Mouse (Mus musculus) heart, adult 2 months (tissue): ENCODE data around the gene Alg1. TPM values are rescaled to one million over a fixed set of nuclear protein-coding genes. Genes with fewer than 3 reads are reported as not detected.

Experiments used
- DNase-seq, 2 experiments: peaks; one replicate each; pipeline ENCODE4 v3.0.0; 2021
- H3K27ac ChIP-seq: fragments of 200-600 bp; 2 replicates; pipeline ENCODE4 v1.8.1; 2022
- H3K27me3 ChIP-seq: fragments of 200-500 bp; 2 replicates; pipeline ENCODE4 v1.6.1; 2012; ENCODE audit warnings: mild to moderate bottlenecking, low read length, inconsistent platforms, mixed read lengths; ENCODE audit not compliant: control insufficient read depth, insufficient read depth
- H3K36me3 ChIP-seq: fragments of 200-500 bp; 2 replicates; pipeline ENCODE4 v1.6.1; 2012; ENCODE audit warnings: low read length, inconsistent platforms; ENCODE audit not compliant: control insufficient read depth, insufficient read depth
- H3K4me1 ChIP-seq: fragments of 200-500 bp; 2 replicates; pipeline ENCODE4 v1.6.1; 2011; ENCODE audit warnings: low read length; ENCODE audit not compliant: control insufficient read depth, insufficient read depth
- H3K4me3 ChIP-seq: fragments of 200-600 bp; 2 replicates; pipeline ENCODE4 v1.8.1; 2022
- H3K79me2 ChIP-seq: fragments of 200-500 bp; replicated peaks from 2 replicates; pipeline ENCODE4 v1.6.1; 2012; ENCODE audit warnings: mild to moderate bottlenecking, inconsistent platforms, low read length, moderate library complexity, mixed read lengths; ENCODE audit not compliant: control insufficient read depth, insufficient read depth
- H3K9ac ChIP-seq: fragments of 200-500 bp; 2 replicates; pipeline ENCODE4 v1.6.1; 2012; ENCODE audit warnings: low read depth, mild to moderate bottlenecking, control low read depth, inconsistent platforms, low read length, mixed read lengths
- CTCF ChIP-seq: fragments of 200-600 bp; IDR thresholded peaks from 2 replicates; pipeline ENCODE4 v1.8.1; 2022; ENCODE audit warnings: antibody characterized with exemption, mild to moderate bottlenecking, moderate library complexity
- EP300 ChIP-seq: fragments of 200-500 bp; IDR thresholded peaks from 2 replicates; pipeline ENCODE4 v1.6.1; 2011; ENCODE audit warnings: low read depth, low read length, control low read depth; ENCODE audit not compliant: insufficient read depth
- POLR2A ChIP-seq: fragments of 200-500 bp; IDR thresholded peaks from 2 replicates; pipeline ENCODE4 v1.6.1; 2011; ENCODE audit warnings: mild to moderate bottlenecking, low read depth, low read length, control low read depth; ENCODE audit not compliant: insufficient read depth
- WGBS: fragments of 180-500 bp; shearing (Covaris S2); methylation state at CpG from one replicate; pipeline ENCODE4 v1.1.7; 2018; 5-methylcytosine and 5-hydroxymethylcytosine counted together
- intact Hi-C: fragments of 180-260 bp; cut with DNase I; formaldehyde crosslinking; loops from one replicate; pipeline ENCODE4 v1.15.1; 2025
- polyA plus RNA-seq: library from polyadenylated mRNA; depleted of rRNA; stranded (reverse); fragments of >200 nt; gene quantifications from 2 replicates; pipeline ENCODE4 v1.2.3, GENCODE M21; 2012
- total RNA-seq, 2 experiments: library from RNA; stranded (reverse); gene quantifications; 2 replicates each; pipeline ENCODE4 v1.2.3; 2021

Gene Alg1
- total and polyA plus RNA-seq, 3 experiments = 12.0 to 34.0 (median 12.5) TPM

- intact Hi-C loops = loop anchor here (1.0 kb wide), 1 partner anchor 42 kb away; no protein-coding TSS in a partner anchor
- WGBS = 25% methylated on average over 7 of the region's 7 CpGs
- H3K36me3 ChIP-seq = no peaks in the 10 kb centered on the region
These were observed 11.0 kb downstream of the Alg1 start for GRCm38 (mm10) chr16:5244411-5244810.

DNA sequence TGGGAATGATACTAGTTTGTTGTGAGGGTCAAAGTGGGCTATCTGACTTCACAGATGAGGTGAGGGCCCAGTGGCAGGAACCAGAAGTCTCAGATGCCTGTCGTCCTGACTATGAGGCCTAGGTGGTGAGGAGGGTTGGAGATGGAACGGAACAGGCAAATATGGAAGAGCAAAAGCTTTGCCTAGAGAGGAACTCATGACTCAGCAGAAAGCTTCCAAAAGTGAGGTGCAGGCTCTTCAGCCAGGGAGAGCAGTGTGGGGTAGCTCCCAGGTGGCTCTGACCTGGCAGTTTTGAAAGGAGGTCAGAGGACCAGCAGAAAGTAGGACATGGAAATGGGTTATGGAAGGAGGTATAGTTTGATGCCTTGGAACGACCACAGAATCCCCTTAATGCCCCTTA lies 17.5 kb downstream of the Alg1 start:
- Histone ChIP-seq H3K4me3 (no peak overlapping the region), H3K4me1 (peaks cover 2% of the 10 kb centered on the region), H3K79me2 (no peaks in the 10 kb centered on the region), H3K27ac (no peak overlapping the region), H3K9ac (no peak overlapping the region), H3K36me3 (no peaks in the 10 kb centered on the region), H3K27me3 (no peaks in the 10 kb centered on the region)
- WGBS = 88% methylated on average over 3 of the region's 3 CpGs
- no peak for TF ChIP-seq CTCF
- no peak for TF ChIP-seq EP300
- no peak for TF ChIP-seq POLR2A
- DNase-seq = no peak
- intact Hi-C loops = loop anchor here (10.0 kb wide), 1 partner anchor 1036 kb away; the partner anchor contains the start of gene Crebbp

More at GRCm38 (mm10) chr16:5244411-5244810, 11.0 kb downstream of the Alg1 start:
- Histone ChIP-seq H3K27ac (no peak overlapping the region), H3K4me3 (no peak overlapping the region), H3K4me1 (no peaks in the 10 kb centered on the region), H3K27me3 (no peaks in the 10 kb centered on the region), H3K79me2 (no peaks in the 10 kb centered on the region), H3K9ac (no peak overlapping the region)
- no peak for TF ChIP-seq EP300
- TF ChIP-seq POLR2A = no peak
- 0 out of 2 replicates have a peak, but pooled peaks have one; percentile 99 for TF ChIP-seq CTCF
- DNase-seq = peak; percentile 71 to 79

- WGBS = 89% methylated on average over 2 of the region's 2 CpGs
- intact Hi-C loops = loop anchor here (10.0 kb wide), 1 partner anchor 1037 kb away; the partner anchor contains the start of gene Crebbp
- H3K36me3 ChIP-seq = no peaks in the 10 kb centered on the region
- H3K27ac ChIP-seq = no peak overlapping the region
- no peaks in the 10 kb centered on the region for H3K27me3 ChIP-seq
- no peaks in the 10 kb centered on the region for H3K79me2 ChIP-seq
- peaks cover 2% of the 10 kb centered on the region for H3K4me1 ChIP-seq
- no peak overlapping the region for H3K9ac ChIP-seq
- TF ChIP-seq POLR2A (no peak), CTCF (no peak), EP300 (no peak)
- no peak for DNase-seq
- H3K4me3 ChIP-seq = no peak overlapping the region
These were observed 18.8 kb downstream of the Alg1 start for GRCm38 (mm10) chr16:5252260-5252659.

GRCm38 (mm10) chr16:5254346-5255025 lies 21.1 kb downstream of the Alg1 start:
- peak; percentile 80 to 83 for DNase-seq
- Histone ChIP-seq H3K27me3 (no peaks in the 10 kb centered on the region), H3K79me2 (no peaks in the 10 kb centered on the region), H3K9ac (peak overlapping the region; percentile 14), H3K27ac (peak overlapping the region; percentile 75), H3K36me3 (no peaks in the 10 kb centered on the region), H3K4me3 (peak overlapping the region; percentile 78), H3K4me1 (peaks cover 2% of the 10 kb centered on the region)
- WGBS = 4% methylated on average over 15 of the region's 15 CpGs
- 0 out of 2 replicates have a peak, but pooled peaks have one; percentile 55 for TF ChIP-seq EP300
- peak; percentile 51; the same call in 1 of the 2 replicates for TF ChIP-seq POLR2A
- peak; percentile 95 for TF ChIP-seq CTCF
- intact Hi-C loops = loop anchor here (2.0 to 10.0 kb wide), 2 partner anchors 52 to 1040 kb away; partner anchors contain the start of gene Crebbp

- intact Hi-C loops = loop anchor here (2.0 to 10.0 kb wide), 2 partner anchors 52 to 1040 kb away; partner anchors contain the start of gene Crebbp
- no peak for DNase-seq
- Histone ChIP-seq H3K27me3 (no peaks in the 10 kb centered on the region), H3K27ac (peak overlapping the region; percentile 75), H3K36me3 (no peaks in the 10 kb centered on the region), H3K4me1 (peaks cover 2% of the 10 kb centered on the region), H3K9ac (peak overlapping the region; percentile 68), H3K4me3 (peak overlapping the region; percentile 78), H3K79me2 (no peaks in the 10 kb centered on the region)
- 1% methylated on average over 27 of the region's 27 CpGs for WGBS
- no peak for TF ChIP-seq POLR2A
- no peak for TF ChIP-seq EP300
- no peak for TF ChIP-seq CTCF
These were observed 21.8 kb downstream of the Alg1 start for GRCm38 (mm10) chr16:5255081-5255740.
